ENCODE assay signal across 9 mouse cellular contexts in genomic region chr1:135945711-135946110, GRCm38 (mm10). TPM values are rescaled to one million over a fixed set of nuclear protein-coding genes. Genes with fewer than 3 reads are reported as not detected.
DNase-seq lines count a peak whose midpoint lies in the region; ATAC-seq and TF ChIP-seq lines count a peak whose summit lies in the region.
"Had no signal": no experiment of that assay in that cellular context is flagged by ENCODE, and none has a peak within 500 bp of the region (broad histone marks: within the 10 kb centered on the region; RNA-seq: fewer than 3 reads in every experiment).

No protein-coding gene starts in this region.

- H3K9ac ChIP-seq in forebrain, embryonic 16.5 days (replicated peaks; ENCODE audit: low read depth, low read length): no peak overlapping the region
- H3K9ac ChIP-seq in forebrain, embryonic 12.5 days: no peak overlapping the region
- H3K9ac ChIP-seq in embryonic facial prominence, embryonic 14.5 days (ENCODE audit: low read depth, low read length): no peak overlapping the region
- H3K9ac ChIP-seq: limb, embryonic 15.5 days had no signal

- DNase-seq in 3T3-L1 (ENCODE audit: low read depth, low spot score): peak; percentile 89
- DNase-seq in adrenal gland, postnatal 10 days: peak; percentile 58
- DNase-seq in embryonic facial prominence, embryonic 14.5 days (ENCODE audit: low spot score): peak; percentile 74
- peak; percentile 72 for DNase-seq in kidney, postnatal 25 days
- peak; percentile 35 for DNase-seq in telencephalon, adult 2 months (ENCODE audit: low read depth, low spot score)

- H3K27ac ChIP-seq in forebrain, embryonic 16.5 days (ENCODE audit: low read length): no peak overlapping the region
- H3K27ac ChIP-seq in forebrain, embryonic 12.5 days: no peak overlapping the region
- H3K27ac ChIP-seq in embryonic facial prominence, embryonic 14.5 days (replicated peaks; ENCODE audit: low read depth, low read length): no peak overlapping the region
- H3K27ac ChIP-seq: limb, embryonic 15.5 days had no signal

- H3K27me3 ChIP-seq in forebrain, embryonic 16.5 days (replicated peaks; ENCODE audit: control insufficient read depth, insufficient read depth, low read length): no peaks in the 10 kb centered on the region
- H3K27me3 ChIP-seq in forebrain, embryonic 12.5 days: peaks cover 15% of the 10 kb centered on the region
- 0 out of 2 replicates have a peak, but pooled peaks cover 4% of the 10 kb centered on the region for H3K27me3 ChIP-seq in embryonic facial prominence, embryonic 14.5 days (replicated peaks; ENCODE audit: control insufficient read depth, insufficient read depth, low read length)
- no peaks in the 10 kb centered on the region for H3K27me3 ChIP-seq in myocyte (ENCODE audit: control insufficient read depth, insufficient read depth, insufficient read length)

- no peak overlapping the region for H3ac ChIP-seq in myocyte (ENCODE audit: control insufficient read depth, insufficient read length)

- WGBS in forebrain, embryonic 16.5 days: 14% methylated on average over 7 of the region's 7 CpGs
- 14% methylated on average over 7 of the region's 7 CpGs for WGBS in forebrain, embryonic 12.5 days
- WGBS in embryonic facial prominence, embryonic 14.5 days: 14% methylated on average over 7 of the region's 7 CpGs

- no peaks in the 10 kb centered on the region for H3K9me3 ChIP-seq in forebrain, embryonic 16.5 days (ENCODE audit: control insufficient read depth, low read length)
- no peaks in the 10 kb centered on the region for H3K9me3 ChIP-seq in forebrain, embryonic 12.5 days
- no peaks in the 10 kb centered on the region for H3K9me3 ChIP-seq in embryonic facial prominence, embryonic 14.5 days (ENCODE audit: control insufficient read depth, low read length)
- H3K9me3 ChIP-seq: limb, embryonic 15.5 days had no signal

- no peaks in the 10 kb centered on the region for H3K36me3 ChIP-seq in forebrain, embryonic 16.5 days (ENCODE audit: control insufficient read depth, insufficient read depth)
- H3K36me3 ChIP-seq in forebrain, embryonic 12.5 days (replicated peaks): no peaks in the 10 kb centered on the region
- no peaks in the 10 kb centered on the region for H3K36me3 ChIP-seq in embryonic facial prominence, embryonic 14.5 days (ENCODE audit: control insufficient read depth, insufficient read depth, low read length)
- H3K36me3 ChIP-seq in myocyte (ENCODE audit: control insufficient read depth, insufficient read depth): no peaks in the 10 kb centered on the region
- H3K36me3 ChIP-seq: limb, embryonic 15.5 days had no signal

- no peak for TF ChIP-seq POLR2A in myocyte (IDR thresholded peaks at IDR 0.05; ENCODE audit: insufficient read length, low read depth)

- no peak overlapping the region for H3K4me2 ChIP-seq in forebrain, embryonic 16.5 days (ENCODE audit: low read length)
- no peak overlapping the region for H3K4me2 ChIP-seq in forebrain, embryonic 12.5 days
- H3K4me2 ChIP-seq in embryonic facial prominence, embryonic 14.5 days (ENCODE audit: low read depth, low read length): no peak overlapping the region
- peak overlapping the region; percentile 47 for H3K4me2 ChIP-seq in myocyte (ENCODE audit: low read depth)
- H3K4me2 ChIP-seq: limb, embryonic 15.5 days had no signal

- no peaks in the 10 kb centered on the region for H3K79me2 ChIP-seq in myocyte (ENCODE audit: control insufficient read depth, insufficient read depth)

- peaks cover 4% of the 10 kb centered on the region; the same call in 1 of the 2 replicates for H3K4me1 ChIP-seq in forebrain, embryonic 16.5 days (replicated peaks; ENCODE audit: control insufficient read depth, insufficient read depth, low read length)
- H3K4me1 ChIP-seq in forebrain, embryonic 12.5 days: 0 out of 2 replicates have a peak, but pooled peaks cover 2% of the 10 kb centered on the region
- no peaks in the 10 kb centered on the region for H3K4me1 ChIP-seq in embryonic facial prominence, embryonic 14.5 days (ENCODE audit: control insufficient read depth, insufficient read depth, low read length)

- H3K4me3 ChIP-seq in forebrain, embryonic 16.5 days (replicated peaks; ENCODE audit: low read length): no peak overlapping the region
- no peak overlapping the region for H3K4me3 ChIP-seq in forebrain, embryonic 12.5 days (replicated peaks)
- H3K4me3 ChIP-seq in embryonic facial prominence, embryonic 14.5 days (ENCODE audit: low read depth, low read length): no peak overlapping the region
- no peak overlapping the region for H3K4me3 ChIP-seq in myocyte
- H3K4me3 ChIP-seq: limb, embryonic 15.5 days had no signal

- peak; percentile 27; the same call in 1 of the 2 replicates for ATAC-seq in forebrain, embryonic 16.5 days
- no peak for ATAC-seq in forebrain, embryonic 12.5 days (ENCODE audit: low FRiP score)
- ATAC-seq in embryonic facial prominence, embryonic 14.5 days (ENCODE audit: low read depth): no peak

TF ChIP-seq in myocyte, 11 proteins besides CTCF, POLR2A, EP300 and RAD21:
- TF ChIP-seq POLR2AphosphoS2 (IDR thresholded peaks at IDR 0.05; ENCODE audit: insufficient read length, low read depth): no peak
- peak; percentile 22 for TF ChIP-seq USF1 (IDR thresholded peaks at IDR 0.05; ENCODE audit: low read depth)
- peak in 1 of 3 experiments; percentile 25 for TF ChIP-seq MYOD1 (IDR thresholded peaks at IDR 0.05; ENCODE audit: control insufficient read depth in 1 of 3, insufficient read length in 2 of 3, low read depth in 2 of 3)
- TF ChIP-seq TCF12 (IDR thresholded peaks at IDR 0.05; ENCODE audit: insufficient read depth, poor library complexity, severe bottlenecking): no peak
- TF ChIP-seq REST (IDR thresholded peaks at IDR 0.05; ENCODE audit: insufficient read depth, insufficient read length): no peak
- TF ChIP-seq CEBPB (IDR thresholded peaks at IDR 0.05; ENCODE audit: insufficient read depth, poor library complexity, severe bottlenecking): no peak
- TF ChIP-seq MAX (IDR thresholded peaks at IDR 0.05; ENCODE audit: low read depth): no peak

RNA-seq across cellular contexts. Expression of gene Pkp1, which starts 26.7 kb away (rescaled TPM):
- 0.07 and 0.08 TPM in 2 replicates for polyA plus RNA-seq in forebrain, embryonic 16.5 days (2015; fragmentation: Nextera tagmentation; extraction: Ambion mirVana)
- polyA plus RNA-seq in forebrain, embryonic 12.5 days (2016; fragmentation: Nextera tagmentation; extraction: Ambion mirVana): 0.13 and 0.20 TPM in 2 replicates
- not detected for total RNA-seq in adrenal gland, postnatal 10 days (2021)
- polyA plus RNA-seq in embryonic facial prominence, embryonic 14.5 days (2014; fragmentation: Nextera tagmentation; extraction: Ambion mirVana): 15.2 and 20.1 TPM in 2 replicates
- 74.8 TPM for polyA plus RNA-seq in myocyte (2012; fragmentation: generic; extraction: Trizol)

Comparison
In these comparisons a context has a peak if more than half of its experiments do, and no peak if none do; other contexts are left out.
1. DNase-seq: peak in every context shown above with its lines; median percentile 89 in 3T3-L1; 74 in embryonic facial prominence, embryonic 14.5 days; 72 in kidney, postnatal 25 days; 58 in adrenal gland, postnatal 10 days; 35 in telencephalon, adult 2 months.
2. RNA of gene Pkp1, which starts 26.7 kb away (polyA plus RNA-seq): 74.8 TPM in myocyte (single experiment) and 15.2 to 20.1 TPM in embryonic facial prominence, embryonic 14.5 days; 0.13 to 0.20 TPM in forebrain, embryonic 12.5 days and 0.07 to 0.08 TPM in forebrain, embryonic 16.5 days; every median in the first group is over 10 times any median in the second.